Mouse (Mus musculus): ENCODE data around the gene Tln1.

- TF ChIP-seq CTCF (IDR thresholded peaks at IDR 0.05; ENCODE audit: insufficient read depth, low read length) (no peak), POLR2A (IDR thresholded peaks at IDR 0.05; ENCODE audit: borderline replicate concordance, extremely low read depth, low read depth, low read length) (no peak)
These were observed 20.4 kb downstream of the Tln1 start for GRCm38 (mm10) chr4:43542044-43542443.
